Mouse (Mus musculus) ES-Bruce4 (cell line): ENCODE measurements at regions not wholly inside any gene's neighbourhood (a gene's known extent, or its start where the extent isn't known, plus 50 kb on each side); places are given as distances from the start of the nearest gene placed in this dataset.
A peak's percentile ranks its signal among the peaks of the same experiment; 100 is the strongest.

Experiments used
- CTCF ChIP-seq: IDR thresholded peaks from one replicate; pipeline ENCODE4 v1.8.1; 2011; ENCODE audit warnings: low read depth, low read length
- EP300 ChIP-seq: IDR thresholded peaks from 2 replicates; pipeline ENCODE4 v1.6.1; 2011; ENCODE audit warnings: low read depth, low read length; ENCODE audit not compliant: insufficient read depth

GRCm38 (mm10) chrX:12346856-12347255 is 186.7 kb upstream of the Bcor start:
- TF ChIP-seq EP300 (peak; percentile 69; the same call in 1 of the 2 replicates), CTCF (no peak)
